Mouse (Mus musculus) heart, adult 8-10 months (tissue): ENCODE measurements at regions not wholly inside any gene's neighbourhood (a gene's known extent, or its start where the extent isn't known, plus 50 kb on each side); places are given as distances from the start of the nearest gene placed in this dataset.
"Not testable (repeated sequence)": the region's sequence is repeated elsewhere in the genome, so short reads cannot be mapped to it uniquely, and the experiment has no call there.

Experiments used
- DNase-seq: peaks from one replicate; pipeline ENCODE4 v3.0.0; 2022; ENCODE audit warnings: low spot score

- DNase-seq: no peak
Measured at GRCm38 (mm10) chr3:128415568-128415967, 519.4 kb upstream of the Fam241a start.

GRCm38 (mm10) chr3:128413481-128413880 lies 517.4 kb upstream of the Fam241a start:
- DNase-seq: no peak

- no peak for DNase-seq
Measured at GRCm38 (mm10) chr3:128412157-128412556, 516.0 kb upstream of the Fam241a start.

- DNase-seq: no peak
Measured at GRCm38 (mm10) chr3:128394805-128395204, 498.7 kb upstream of the Fam241a start.

GRCm38 (mm10) chr3:128380579-128380978 lies 484.5 kb upstream of the Fam241a start:
- DNase-seq: no peak

GRCm38 (mm10) chr3:128369521-128370127 lies 473.5 kb upstream of the Fam241a start:
- DNase-seq: no peak

- DNase-seq: no peak
Measured at GRCm38 (mm10) chr3:128362310-128362709, 466.2 kb upstream of the Fam241a start.

GRCm38 (mm10) chr3:128349123-128349522 lies 453.0 kb upstream of the Fam241a start:
- DNase-seq: not testable (repeated sequence)

- DNase-seq: no peak
Measured at GRCm38 (mm10) chr3:128347782-128348574, 451.9 kb upstream of the Fam241a start.

GRCm38 (mm10) chr3:128337508-128337907 lies 441.4 kb upstream of the Fam241a start:
- no peak for DNase-seq

- DNase-seq: peak; percentile 9
Measured at GRCm38 (mm10) chr3:128337031-128337430, 440.9 kb upstream of the Fam241a start.

- no peak for DNase-seq
Measured at GRCm38 (mm10) chr3:128327677-128328076, 431.6 kb upstream of the Fam241a start.

GRCm38 (mm10) chr3:128301312-128301711 lies 405.2 kb upstream of the Fam241a start:
- no peak for DNase-seq

- DNase-seq: no peak
Measured at GRCm38 (mm10) chr3:128298110-128298509, 402.0 kb upstream of the Fam241a start.

- no peak for DNase-seq
Measured at GRCm38 (mm10) chr3:128287846-128288245, 391.7 kb upstream of the Fam241a start.

- DNase-seq: no peak
Measured at GRCm38 (mm10) chr3:128285214-128285613, 389.1 kb upstream of the Fam241a start.

- no peak for DNase-seq
Measured at GRCm38 (mm10) chr3:128280626-128281025, 384.5 kb upstream of the Fam241a start.

- no peak for DNase-seq
Measured at GRCm38 (mm10) chr3:128270576-128270975, 374.5 kb upstream of the Fam241a start.

GRCm38 (mm10) chr3:128261208-128261607 lies 365.1 kb upstream of the Fam241a start:
- DNase-seq: no peak

GRCm38 (mm10) chr3:128247816-128248215 lies 351.7 kb upstream of the Fam241a start:
- no peak for DNase-seq

GRCm38 (mm10) chr3:128239813-128240421 lies 343.8 kb upstream of the Fam241a start:
- DNase-seq: no peak

GRCm38 (mm10) chr3:128230390-128230789 lies 334.3 kb upstream of the Fam241a start:
- DNase-seq: no peak
